Mouse (Mus musculus) megakaryocyte, embryonic 14.5 days (primary cell): ENCODE measurements around the gene Comt.

Source experiments
- FLI1 ChIP-seq: IDR thresholded peaks from 2 replicates; pipeline ENCODE4 v1.6.1; 2012; ENCODE audit warnings: low read length, inconsistent platforms, mixed read lengths
- GATA1 ChIP-seq: IDR thresholded peaks from 3 replicates; pipeline ENCODE4 v1.6.1; 2012; ENCODE audit warnings: mixed read lengths, low read length, inconsistent platforms, borderline replicate concordance

- TF ChIP-seq GATA1 (no peak), FLI1 (no peak)
Measured at GRCm38 (mm10) chr16:18356961-18357360, 69.7 kb downstream of the Comt start.
